Mouse (Mus musculus) R1 (cell line): ENCODE measurements around the gene Zfp277.

Experiments
- DNase-seq: peaks from one replicate; pipeline ENCODE4 v3.0.0-alpha.2; 2018; ENCODE audit warnings: low read depth, low spot score

The Zfp277 gene

GRCm38 (mm10) chr12:40445206-40445605 is 496 bp downstream of the Zfp277 start:
- peak; percentile 75 for DNase-seq

- no peak for DNase-seq
Measured at GRCm38 (mm10) chr12:40438049-40438448, 7.7 kb downstream of the Zfp277 start.

- DNase-seq: no peak
Measured at GRCm38 (mm10) chr12:40434101-40434500, 11.6 kb downstream of the Zfp277 start.

- DNase-seq: peak; percentile 13
Measured at GRCm38 (mm10) chr12:40431075-40431474, 14.6 kb downstream of the Zfp277 start.

- DNase-seq: no peak
Measured at GRCm38 (mm10) chr12:40429976-40430375, 15.7 kb downstream of the Zfp277 start.

GRCm38 (mm10) chr12:40427606-40428005 is 18.1 kb downstream of the Zfp277 start:
- no peak for DNase-seq

- no peak for DNase-seq
Measured at GRCm38 (mm10) chr12:40424991-40425390, 20.7 kb downstream of the Zfp277 start.

GRCm38 (mm10) chr12:40417257-40417656 is 28.4 kb downstream of the Zfp277 start:
- DNase-seq: no peak

GRCm38 (mm10) chr12:40415312-40415925 is 30.3 kb downstream of the Zfp277 start:
- DNase-seq: no peak

- no peak for DNase-seq
Measured at GRCm38 (mm10) chr12:40414682-40415311, 30.9 kb downstream of the Zfp277 start.

GRCm38 (mm10) chr12:40399812-40400211 is 45.9 kb downstream of the Zfp277 start:
- DNase-seq: no peak

GRCm38 (mm10) chr12:40399386-40399785 is 46.3 kb downstream of the Zfp277 start:
- DNase-seq: no peak

GRCm38 (mm10) chr12:40398916-40399315 is 46.8 kb downstream of the Zfp277 start:
- no peak for DNase-seq

GRCm38 (mm10) chr12:40392869-40393268 is 52.8 kb downstream of the Zfp277 start:
- DNase-seq: no peak

GRCm38 (mm10) chr12:40391262-40391661 is 54.4 kb downstream of the Zfp277 start:
- DNase-seq: no peak

- DNase-seq: no peak
Measured at GRCm38 (mm10) chr12:40387786-40388185, 57.9 kb downstream of the Zfp277 start.

- no peak for DNase-seq
Measured at GRCm38 (mm10) chr12:40385301-40385700, 60.4 kb downstream of the Zfp277 start.

- no peak for DNase-seq
Measured at GRCm38 (mm10) chr12:40383718-40384117, 62.0 kb downstream of the Zfp277 start.

- DNase-seq: no peak
Measured at GRCm38 (mm10) chr12:40382539-40382938, 63.2 kb downstream of the Zfp277 start.

GRCm38 (mm10) chr12:40381824-40382223 is 63.9 kb downstream of the Zfp277 start:
- DNase-seq: no peak

GRCm38 (mm10) chr12:40381173-40381801 is 64.4 kb downstream of the Zfp277 start:
- DNase-seq: no peak

- DNase-seq: no peak
Measured at GRCm38 (mm10) chr12:40379538-40379923, 66.2 kb downstream of the Zfp277 start.
